Mouse (Mus musculus): ENCODE results near the gene Zfp329. TPM values are rescaled to one million over a fixed set of nuclear protein-coding genes. Genes with fewer than 3 reads are reported as not detected.

Gene Zfp329
- 27.5 and 32.1 TPM in 2 replicates for polyA plus RNA-seq (2015; fragmentation: Nextera tagmentation; extraction: Ambion mirVana)

GRCm38 (mm10) chr7:12818521-12819295, at the start of gene Zfp329:
Gene Zfp329 (minus strand): TSS chr7:12818858.
- ATAC-seq = peak; percentile 98
- peak within 1 kb of the TSS; percentile 94 for H3K27ac ChIP-seq (ENCODE audit: low read length)
- H3K4me1 ChIP-seq (replicated peaks; ENCODE audit: control insufficient read depth, insufficient read depth, low read length) = peaks cover 8% of the 10 kb centered on the region
- peak within 1 kb of the TSS; percentile 99 for H3K9ac ChIP-seq (replicated peaks; ENCODE audit: low read depth, low read length)
- under 1% methylated on average over 40 of the region's 40 CpGs for WGBS
- peaks cover 14% of the 10 kb centered on the region for H3K36me3 ChIP-seq (ENCODE audit: control insufficient read depth, insufficient read depth)
- no peaks in the 10 kb centered on the region for H3K27me3 ChIP-seq (replicated peaks; ENCODE audit: control insufficient read depth, insufficient read depth, low read length)
- H3K9me3 ChIP-seq (ENCODE audit: control insufficient read depth, low read length) = peaks cover 21% of the 10 kb centered on the region
- peak within 1 kb of the TSS; percentile 90 for H3K4me3 ChIP-seq (replicated peaks; ENCODE audit: low read length)
- H3K4me2 ChIP-seq (ENCODE audit: low read length) = peak within 1 kb of the TSS; percentile 80

DNA sequence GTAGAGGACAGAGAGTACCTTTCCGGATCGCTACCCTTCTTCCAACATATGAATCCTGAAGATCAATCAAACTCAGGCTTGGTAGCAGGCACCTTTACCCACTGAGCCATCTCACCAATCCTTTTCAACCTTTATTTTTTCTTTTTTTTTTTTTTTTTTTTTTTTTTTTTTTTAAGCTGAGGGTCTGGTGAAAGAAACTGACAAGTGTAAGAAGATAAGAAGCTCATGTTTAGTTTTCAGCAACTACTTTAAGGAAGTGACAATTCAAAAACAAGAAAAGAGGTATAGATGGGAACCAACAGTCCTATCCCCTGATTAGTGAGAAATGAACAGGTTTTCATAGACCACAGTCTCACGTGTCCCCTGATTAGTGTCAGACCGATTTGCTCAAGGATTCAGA, 17.1 kb upstream of the Zfp329 start:
- Histone ChIP-seq H3K9me3 (ENCODE audit: control insufficient read depth, low read length) (peaks cover 33% of the 10 kb centered on the region), H3K36me3 (ENCODE audit: control insufficient read depth, insufficient read depth) (peaks cover 42% of the 10 kb centered on the region), H3K4me2 (ENCODE audit: low read length) (peak overlapping the region; percentile 57), H3K27ac (ENCODE audit: low read length) (no peak overlapping the region), H3K9ac (replicated peaks; ENCODE audit: low read depth, low read length) (no peak overlapping the region), H3K4me1 (replicated peaks; ENCODE audit: control insufficient read depth, insufficient read depth, low read length) (peaks cover 3% of the 10 kb centered on the region; the same call in 1 of the 2 replicates), H3K27me3 (replicated peaks; ENCODE audit: control insufficient read depth, insufficient read depth, low read length) (no peaks in the 10 kb centered on the region), H3K4me3 (replicated peaks; ENCODE audit: low read length) (peak overlapping the region; percentile 64)
- ATAC-seq = no peak
- WGBS = 96% methylated on average over 4 of the region's 4 CpGs

- peaks cover 37% of the 10 kb centered on the region for H3K36me3 ChIP-seq (ENCODE audit: control insufficient read depth, insufficient read depth)
- no peaks in the 10 kb centered on the region for H3K27me3 ChIP-seq (replicated peaks; ENCODE audit: control insufficient read depth, insufficient read depth, low read length)
- H3K4me3 ChIP-seq (replicated peaks; ENCODE audit: low read length) = peak overlapping the region; percentile 64
- peak overlapping the region; percentile 11 for H3K27ac ChIP-seq (ENCODE audit: low read length)
- peak overlapping the region; percentile 62 for H3K9ac ChIP-seq (replicated peaks; ENCODE audit: low read depth, low read length)
- peak; percentile 55 for ATAC-seq
- peaks cover 31% of the 10 kb centered on the region for H3K9me3 ChIP-seq (ENCODE audit: control insufficient read depth, low read length)
- H3K4me1 ChIP-seq (replicated peaks; ENCODE audit: control insufficient read depth, insufficient read depth, low read length) = peaks cover 3% of the 10 kb centered on the region; the same call in 1 of the 2 replicates
- WGBS = 30% methylated on average over 13 of the region's 13 CpGs
- H3K4me2 ChIP-seq (ENCODE audit: low read length) = peak overlapping the region; percentile 57
Measured at GRCm38 (mm10) chr7:12835193-12835671, 16.6 kb upstream of the Zfp329 start.

DNA sequence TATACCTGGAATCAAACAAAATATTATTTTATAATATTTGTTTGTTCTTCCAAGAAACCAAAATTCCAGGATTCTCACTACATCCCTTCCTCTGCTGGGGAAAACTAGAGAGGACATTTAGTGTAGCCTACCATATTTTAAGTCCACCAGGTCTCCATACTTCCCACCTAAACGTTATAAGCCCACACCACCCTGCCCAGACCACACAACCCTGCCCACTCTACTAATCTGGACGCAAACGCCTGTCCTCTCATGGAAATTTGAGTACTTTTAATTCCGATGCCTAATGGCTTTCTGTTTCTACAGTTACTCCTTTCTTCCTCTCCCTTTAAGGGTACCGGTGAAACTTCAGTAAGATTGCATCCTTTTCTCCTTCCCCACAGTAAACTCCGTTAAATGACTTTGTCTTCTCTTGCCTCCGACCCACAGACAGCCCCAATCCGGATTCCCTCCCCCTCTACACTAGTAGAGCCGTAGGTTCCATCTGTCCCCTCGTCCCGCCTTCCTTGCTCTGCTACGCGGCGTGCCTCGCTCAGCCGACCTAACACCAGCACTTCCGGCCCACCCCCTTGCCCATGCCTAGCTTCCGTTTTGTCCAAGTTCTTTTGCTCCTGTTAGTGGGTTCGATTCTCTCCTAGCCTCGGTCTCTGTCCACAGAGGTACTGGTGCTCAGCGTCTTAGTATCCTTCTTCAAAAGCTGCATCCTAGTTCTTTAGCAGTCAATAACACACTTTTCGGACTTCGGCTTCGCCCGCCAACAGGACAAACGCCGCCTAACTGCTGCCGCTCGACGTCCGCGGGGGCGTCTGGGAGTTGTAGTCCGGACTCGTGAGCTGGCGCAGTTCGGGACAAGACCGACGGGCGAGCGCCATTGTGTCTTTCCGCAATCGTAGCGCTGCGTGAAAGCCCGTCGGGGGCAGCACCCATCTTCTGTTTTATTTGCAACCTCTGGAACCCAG, 15.8 kb upstream of the Zfp329 start, which contains the start of gene Zfp110:
Gene Zfp110, plus strand, starts transcription at position 600 of the 959 bp plus-strand sequence.
- ATAC-seq = peak; percentile 98
- 3% methylated on average over 47 of the region's 47 CpGs for WGBS
- peak within 1 kb of the TSS; percentile 11 for H3K27ac ChIP-seq (ENCODE audit: low read length)
- peaks cover 31% of the 10 kb centered on the region for H3K36me3 ChIP-seq (ENCODE audit: control insufficient read depth, insufficient read depth)
- peak within 1 kb of the TSS; percentile 57 for H3K4me2 ChIP-seq (ENCODE audit: low read length)
- H3K4me1 ChIP-seq (replicated peaks; ENCODE audit: control insufficient read depth, insufficient read depth, low read length) = peaks cover 3% of the 10 kb centered on the region; the same call in 1 of the 2 replicates
- no peaks in the 10 kb centered on the region for H3K27me3 ChIP-seq (replicated peaks; ENCODE audit: control insufficient read depth, insufficient read depth, low read length)
- H3K4me3 ChIP-seq (replicated peaks; ENCODE audit: low read length) = peak within 1 kb of the TSS; percentile 64
- H3K9ac ChIP-seq (replicated peaks; ENCODE audit: low read depth, low read length) = peak within 1 kb of the TSS; percentile 62
- peaks cover 25% of the 10 kb centered on the region for H3K9me3 ChIP-seq (ENCODE audit: control insufficient read depth, low read length)

- no peak overlapping the region for H3K9ac ChIP-seq (replicated peaks; ENCODE audit: low read depth, low read length)
- 96% methylated on average over 8 of the region's 8 CpGs for WGBS
- no peak for ATAC-seq
- peaks cover 33% of the 10 kb centered on the region for H3K9me3 ChIP-seq (ENCODE audit: control insufficient read depth, low read length)
- peaks cover 8% of the 10 kb centered on the region for H3K4me1 ChIP-seq (replicated peaks; ENCODE audit: control insufficient read depth, insufficient read depth, low read length)
- no peak overlapping the region for H3K27ac ChIP-seq (ENCODE audit: low read length)
- H3K4me3 ChIP-seq (replicated peaks; ENCODE audit: low read length) = no peak overlapping the region
- no peak overlapping the region for H3K4me2 ChIP-seq (ENCODE audit: low read length)
- H3K27me3 ChIP-seq (replicated peaks; ENCODE audit: control insufficient read depth, insufficient read depth, low read length) = no peaks in the 10 kb centered on the region
- H3K36me3 ChIP-seq (ENCODE audit: control insufficient read depth, insufficient read depth) = peaks cover 40% of the 10 kb centered on the region
Measured at GRCm38 (mm10) chr7:12815566-12815965, 3.1 kb downstream of the Zfp329 start.

DNA sequence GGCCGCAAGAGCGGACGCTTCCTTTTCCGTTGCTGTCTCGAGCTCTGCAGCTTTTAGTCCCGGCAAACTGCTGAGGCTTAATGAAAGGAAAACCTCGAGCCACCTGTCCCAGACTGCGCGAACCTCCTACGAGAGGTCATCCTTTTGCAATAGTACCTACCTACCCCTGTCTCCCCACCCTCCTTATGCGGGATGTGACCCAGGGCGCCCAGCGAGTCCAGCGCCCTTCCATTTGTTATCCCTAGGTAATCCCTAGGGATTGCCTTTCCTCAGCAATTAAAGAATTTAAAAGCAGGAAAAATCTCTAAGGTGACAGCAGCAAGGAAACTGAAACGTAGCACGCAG, 15.0 kb downstream of the Zfp329 start:
- Histone ChIP-seq H3K27ac (ENCODE audit: low read length) (peak overlapping the region; percentile 52), H3K9ac (replicated peaks; ENCODE audit: low read depth, low read length) (peak overlapping the region; percentile 49), H3K4me2 (ENCODE audit: low read length) (peak overlapping the region; percentile 60), H3K9me3 (ENCODE audit: control insufficient read depth, low read length) (peaks cover 5% of the 10 kb centered on the region; the same call in 1 of the 2 replicates), H3K36me3 (ENCODE audit: control insufficient read depth, insufficient read depth) (peaks cover 21% of the 10 kb centered on the region), H3K4me1 (replicated peaks; ENCODE audit: control insufficient read depth, insufficient read depth, low read length) (peaks cover 13% of the 10 kb centered on the region), H3K27me3 (replicated peaks; ENCODE audit: control insufficient read depth, insufficient read depth, low read length) (no peaks in the 10 kb centered on the region), H3K4me3 (replicated peaks; ENCODE audit: low read length) (peak overlapping the region; percentile 55)
- peak; percentile 74 for ATAC-seq
- under 1% methylated on average over 16 of the region's 16 CpGs for WGBS

- peak within 1 kb of the TSS; percentile 55 for H3K4me3 ChIP-seq (replicated peaks; ENCODE audit: low read length)
- H3K36me3 ChIP-seq (ENCODE audit: control insufficient read depth, insufficient read depth) = peaks cover 18% of the 10 kb centered on the region
- peak within 1 kb of the TSS; percentile 60 for H3K4me2 ChIP-seq (ENCODE audit: low read length)
- WGBS = 5% methylated on average over 30 of the region's 31 CpGs
- peaks cover 13% of the 10 kb centered on the region for H3K4me1 ChIP-seq (replicated peaks; ENCODE audit: control insufficient read depth, insufficient read depth, low read length)
- peaks cover 3% of the 10 kb centered on the region; the same call in 1 of the 2 replicates for H3K9me3 ChIP-seq (ENCODE audit: control insufficient read depth, low read length)
- H3K9ac ChIP-seq (replicated peaks; ENCODE audit: low read depth, low read length) = peak within 1 kb of the TSS; percentile 49
- no peaks in the 10 kb centered on the region for H3K27me3 ChIP-seq (replicated peaks; ENCODE audit: control insufficient read depth, insufficient read depth, low read length)
- peak within 1 kb of the TSS; percentile 52 for H3K27ac ChIP-seq (ENCODE audit: low read length)
- ATAC-seq = peak; percentile 98
Measured at GRCm38 (mm10) chr7:12802866-12803726, 15.6 kb downstream of the Zfp329 start, which contains the start of gene Zscan18. Gene Zscan18 (minus strand): TSS chr7:12803635.

DNA sequence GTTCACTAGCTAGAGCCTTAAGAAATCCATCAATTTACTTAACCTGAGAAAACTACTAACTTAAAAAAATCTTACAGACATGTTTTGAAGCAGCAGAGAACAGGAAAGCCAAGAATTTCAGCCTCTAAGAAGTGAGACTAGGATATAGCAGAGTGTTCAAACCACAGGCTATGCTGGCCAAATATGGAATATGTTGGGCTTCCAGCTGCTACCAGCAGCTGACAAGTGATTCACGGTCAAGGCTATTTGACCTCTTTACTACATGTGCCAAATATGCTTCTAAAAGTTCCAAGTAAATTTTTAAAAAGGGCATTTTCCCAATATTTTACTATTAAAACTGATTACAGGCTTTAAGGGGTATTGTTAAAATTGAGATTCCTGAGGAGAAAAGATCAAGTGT, 19.1 kb downstream of the Zfp329 start:
- Histone ChIP-seq H3K27me3 (replicated peaks; ENCODE audit: control insufficient read depth, insufficient read depth, low read length) (no peaks in the 10 kb centered on the region), H3K9me3 (ENCODE audit: control insufficient read depth, low read length) (peaks cover 15% of the 10 kb centered on the region), H3K27ac (ENCODE audit: low read length) (no peak overlapping the region), H3K36me3 (ENCODE audit: control insufficient read depth, insufficient read depth) (peaks cover 10% of the 10 kb centered on the region), H3K4me2 (ENCODE audit: low read length) (no peak overlapping the region), H3K9ac (replicated peaks; ENCODE audit: low read depth, low read length) (no peak overlapping the region), H3K4me3 (replicated peaks; ENCODE audit: low read length) (no peak overlapping the region), H3K4me1 (replicated peaks; ENCODE audit: control insufficient read depth, insufficient read depth, low read length) (peaks cover 13% of the 10 kb centered on the region)
- ATAC-seq = no peak
- WGBS = 97% methylated on average over 1 of the region's 1 CpGs

All from forebrain, embryonic 16.5 days (tissue).